Mouse (Mus musculus) Patski (cell line): ENCODE data around the gene Aldh16a1. TPM values are rescaled to one million over a fixed set of nuclear protein-coding genes. Genes with fewer than 3 reads are reported as not detected.
A peak's percentile ranks its signal among the peaks of the same experiment; 100 is the strongest.

Source experiments
- ATAC-seq: fragments of 100-300 bp; one replicate; pipeline ENCODE4 v1.8.0; 2021
- CTCF ChIA-PET: fragments of 350-600 bp; sonication (Branson Sonifier 250); formaldehyde crosslinking; loops from one replicate; lab custom pipeline; 2022; ENCODE audit warnings: inconsistent platforms; lab: Charles Lee
- POLR2A ChIA-PET: fragments of 350-600 bp; sonication (Branson Sonifier 250); formaldehyde crosslinking; loops from one replicate; lab custom pipeline; 2022; ENCODE audit warnings: antibody characterized with exemption, inconsistent platforms; lab: Charles Lee
- DNase-seq: peaks from one replicate; pipeline ENCODE4 v3.0.0-alpha.2; 2011; ENCODE audit warnings: low read depth, low spot score
- H3K27me3 ChIP-seq: fragments of 371-371 bp; one replicate; pipeline ENCODE4 v1.5.1; 2021
- CTCF ChIP-seq: fragments of 100-300 bp; IDR thresholded peaks from one replicate; pipeline ENCODE4 v1.5.1; 2021
- in situ Hi-C: fragments of 300-500 bp; cut with MboI; formaldehyde crosslinking; loops from 3 replicates; pipeline ENCODE4 v1.11.1; 2018; ENCODE audit warnings: low pct_unique_long_range_greater_than_20kb, mixed read lengths
- polyA plus RNA-seq: library from polyadenylated mRNA; unstranded; gene quantifications from one replicate; pipeline ENCODE4 v1.2.3, GENCODE M21; 2021

Aldh16a1 gene
- 48.9 TPM for polyA plus RNA-seq

- in situ Hi-C loops = no loop called here
- peak; percentile 83 for ATAC-seq
- peak; percentile 62 for DNase-seq
- CTCF ChIA-PET = interaction anchor here (0.7 to 2.7 kb wide), 4 partner anchors 9 to 94 kb away, joined by 3 to 10 read pairs (median 4); partner anchors contain the start of genes Flt3l, Gm45713 and Slc17a7
- POLR2A ChIA-PET = interaction anchor here (0.7 kb wide), 1 partner anchor 11 kb away, joined by 3 read pairs; no protein-coding TSS in a partner anchor
- TF ChIP-seq CTCF = no peak
- no peaks in the 10 kb centered on the region for H3K27me3 ChIP-seq
These were observed at the start of gene Aldh16a1, which contains the start of gene Pih1d1 for GRCm38 (mm10) chr7:45154096-45154992. Gene Aldh16a1 (minus strand): TSS chr7:45154584. Gene Pih1d1 (plus strand): TSS chr7:45154303.

- CTCF ChIA-PET = interaction anchor here (1.0 kb wide), 1 partner anchor 41 kb away, joined by 3 read pairs; no protein-coding TSS in a partner anchor
- H3K27me3 ChIP-seq = peaks cover 19% of the 10 kb centered on the region
- in situ Hi-C loops = no loop called here
- TF ChIP-seq CTCF = no peak
- POLR2A ChIA-PET = no interaction called here
- ATAC-seq (no peak), DNase-seq (no peak)
These were observed 48.3 kb upstream of the Aldh16a1 start for GRCm38 (mm10) chr7:45202654-45203053.

GRCm38 (mm10) chr7:45198961-45199360 lies 44.6 kb upstream of the Aldh16a1 start:
- CTCF ChIA-PET = interaction anchor here (1.0 to 5.1 kb wide), 6 partner anchors 9 to 41 kb away, joined by 4 to 30 read pairs (median 4); no protein-coding TSS in a partner anchor
- no peak for TF ChIP-seq CTCF
- ATAC-seq (no peak), DNase-seq (no peak)
- in situ Hi-C loops = no loop called here
- peaks cover 29% of the 10 kb centered on the region for H3K27me3 ChIP-seq
- POLR2A ChIA-PET = interaction anchor here (0.6 kb wide), 1 partner anchor 17 kb away, joined by 3 read pairs; the partner anchor contains the start of gene Tead2

- CTCF ChIA-PET = interaction anchor here (1.0 to 5.1 kb wide), 6 partner anchors 9 to 41 kb away, joined by 4 to 30 read pairs (median 4); no protein-coding TSS in a partner anchor
- ATAC-seq (peak; percentile 22), DNase-seq (no peak)
- peaks cover 32% of the 10 kb centered on the region for H3K27me3 ChIP-seq
- no peak for TF ChIP-seq CTCF
- POLR2A ChIA-PET = no interaction called here
- in situ Hi-C loops = no loop called here
These were observed 44.1 kb upstream of the Aldh16a1 start for GRCm38 (mm10) chr7:45198435-45198834.

- DNase-seq = no peak
- no peak for ATAC-seq
- ChIA-PET POLR2A (no interaction called here), CTCF (interaction anchor here (1.8 to 5.1 kb wide), 2 partner anchors 32 to 35 kb away, joined by 6 to 30 read pairs; no protein-coding TSS in a partner anchor)
- H3K27me3 ChIP-seq = peaks cover 33% of the 10 kb centered on the region
- TF ChIP-seq CTCF = no peak
- in situ Hi-C loops = no loop called here
These were observed 42.6 kb upstream of the Aldh16a1 start for GRCm38 (mm10) chr7:45196994-45197393.

- POLR2A ChIA-PET = no interaction called here
- ATAC-seq = no peak
- peaks cover 33% of the 10 kb centered on the region for H3K27me3 ChIP-seq
- CTCF ChIA-PET = interaction anchor here (5.1 kb wide), 1 partner anchor 34 kb away, joined by 30 read pairs; no protein-coding TSS in a partner anchor
- no peak for DNase-seq
- in situ Hi-C loops = no loop called here
- no peak for TF ChIP-seq CTCF
These were observed 41.8 kb upstream of the Aldh16a1 start for GRCm38 (mm10) chr7:45196176-45196535.

- CTCF ChIA-PET = no interaction called here
These were observed 41.2 kb upstream of the Aldh16a1 start for GRCm38 (mm10) chr7:45195341-45196175.

GRCm38 (mm10) chr7:45193871-45194785 lies 39.7 kb upstream of the Aldh16a1 start:
- ChIA-PET POLR2A (interaction anchor here (2.1 kb wide), 1 partner anchor 12 kb away, joined by 5 read pairs; no protein-coding TSS in a partner anchor), CTCF (interaction anchor here (0.9 to 2.7 kb wide), 2 partner anchors 32 kb away, joined by 8 read pairs; no protein-coding TSS in a partner anchor)
- no peak for DNase-seq
- peaks cover 43% of the 10 kb centered on the region for H3K27me3 ChIP-seq
- no peak for ATAC-seq
- in situ Hi-C loops = no loop called here
- no peak for TF ChIP-seq CTCF

More at GRCm38 (mm10) chr7:45195341-45196175, 41.2 kb upstream of the Aldh16a1 start:
- POLR2A ChIA-PET = no interaction called here
- TF ChIP-seq CTCF = no peak
- H3K27me3 ChIP-seq = peaks cover 36% of the 10 kb centered on the region
- ATAC-seq = no peak
- no peak for DNase-seq
- in situ Hi-C loops = no loop called here

GRCm38 (mm10) chr7:45193406-45193805 lies 39.0 kb upstream of the Aldh16a1 start:
- no peak for DNase-seq
- H3K27me3 ChIP-seq = peaks cover 47% of the 10 kb centered on the region
- ATAC-seq = no peak
- in situ Hi-C loops = no loop called here
- ChIA-PET CTCF (interaction anchor here (2.7 kb wide), 1 partner anchor 31 kb away, joined by 8 read pairs; no protein-coding TSS in a partner anchor), POLR2A (interaction anchor here (2.1 kb wide), 1 partner anchor 11 kb away, joined by 5 read pairs; no protein-coding TSS in a partner anchor)
- no peak for TF ChIP-seq CTCF
